Mouse (Mus musculus) small intestine, adult 2 months (tissue): Measurements from ENCODE around the gene Bcr.

ENCODE experiments used
- CTCF ChIP-seq: fragments of 200-500 bp; IDR thresholded peaks from 2 replicates; pipeline ENCODE4 v1.5.1; 2012; ENCODE audit warnings: low read depth, mild to moderate bottlenecking, control low read depth, inconsistent platforms, low read length, moderate library complexity, mixed read lengths; ENCODE audit not compliant: insufficient replicate concordance, insufficient read length; ENCODE audit errors: extremely low read depth
- POLR2A ChIP-seq: fragments of 200-500 bp; IDR thresholded peaks from 2 replicates; pipeline ENCODE4 v1.6.1; 2012; ENCODE audit warnings: low read depth, mild to moderate bottlenecking, control low read depth, inconsistent platforms, low read length, moderate library complexity

- TF ChIP-seq POLR2A: no peak
- TF ChIP-seq CTCF: no peak
Observed at GRCm38 (mm10) chr10:75094338-75094737, 33.9 kb downstream of the Bcr start.
